Mouse (Mus musculus): ENCODE data around the gene Serpinb8. TPM values are rescaled to one million over a fixed set of nuclear protein-coding genes. Genes with fewer than 3 reads are reported as not detected.

Serpinb8 gene
- polyA plus RNA-seq, 2 experiments, result 0.09 to 0.46 TPM

- no peaks in the 10 kb centered on the region for H3K4me1 ChIP-seq (replicated peaks; ENCODE audit: control insufficient read depth in 2 of 2, insufficient read depth in 2 of 2, low read length in 1 of 2)
- WGBS (ENCODE audit: insufficient replicate concordance), result 67% methylated on average over 1 of the region's 1 CpGs
- DNase-seq (ENCODE audit: low read depth in 3 of 3, low spot score in 3 of 3) (no peak), ATAC-seq (ENCODE audit: insufficient read depth) (no peak)
- no peak overlapping the region for H3K4me3 ChIP-seq (ENCODE audit: insufficient read depth in 1 of 2, low read depth in 2 of 2, low read length in 2 of 2)
- H3K9ac ChIP-seq (replicated peaks), result no peak overlapping the region
- H3K27me3 ChIP-seq (ENCODE audit: control insufficient read depth, insufficient read depth, low read length), result no peaks in the 10 kb centered on the region
- no peak overlapping the region for H3K4me2 ChIP-seq (ENCODE audit: low read depth)
- TF ChIP-seq EP300 (IDR thresholded peaks at IDR 0.05; ENCODE audit: low read depth), result no peak
- no peak for TF ChIP-seq CTCF (IDR thresholded peaks at IDR 0.05; ENCODE audit: low read depth)
- no peak overlapping the region for H3K27ac ChIP-seq
- H3K36me3 ChIP-seq (replicated peaks; ENCODE audit: control insufficient read depth, insufficient read depth, low read depth), result no peaks in the 10 kb centered on the region
- H3K9me3 ChIP-seq (ENCODE audit: control insufficient read depth, low read length), result no peaks in the 10 kb centered on the region
These were observed 12.3 kb upstream of the Serpinb8 start for GRCm38 (mm10) chr1:107577514-107577913.

- 45% methylated on average over 1 of the region's 1 CpGs for WGBS (ENCODE audit: insufficient replicate concordance)
These were observed 8.6 kb upstream of the Serpinb8 start for GRCm38 (mm10) chr1:107581220-107581619.

GRCm38 (mm10) chr1:107582900-107583299 lies 6.9 kb upstream of the Serpinb8 start:
- Histone ChIP-seq H3K27ac (no peak overlapping the region), H3K4me3 (ENCODE audit: insufficient read depth in 1 of 2, low read depth in 2 of 2, low read length in 2 of 2) (no peak overlapping the region), H3K36me3 (replicated peaks; ENCODE audit: control insufficient read depth, insufficient read depth, low read depth) (no peaks in the 10 kb centered on the region), H3K4me1 (replicated peaks; ENCODE audit: control insufficient read depth in 2 of 2, insufficient read depth in 2 of 2, low read length in 1 of 2) (no peaks in the 10 kb centered on the region), H3K27me3 (ENCODE audit: control insufficient read depth, insufficient read depth, low read length) (no peaks in the 10 kb centered on the region), H3K9me3 (ENCODE audit: control insufficient read depth, low read length) (no peaks in the 10 kb centered on the region), H3K4me2 (ENCODE audit: low read depth) (no peak overlapping the region), H3K9ac (replicated peaks) (no peak overlapping the region)
- ATAC-seq (ENCODE audit: insufficient read depth) (no peak), DNase-seq (ENCODE audit: low read depth in 3 of 3, low spot score in 3 of 3) (no peak)
- no peak for TF ChIP-seq CTCF (IDR thresholded peaks at IDR 0.05; ENCODE audit: low read depth)

More at GRCm38 (mm10) chr1:107581220-107581619, 8.6 kb upstream of the Serpinb8 start:
- Histone ChIP-seq H3K4me3 (ENCODE audit: insufficient read depth in 1 of 2, low read depth in 2 of 2, low read length in 2 of 2) (no peak overlapping the region), H3K9me3 (ENCODE audit: control insufficient read depth, low read length) (no peaks in the 10 kb centered on the region), H3K27me3 (ENCODE audit: control insufficient read depth, insufficient read depth, low read length) (no peaks in the 10 kb centered on the region), H3K36me3 (replicated peaks; ENCODE audit: control insufficient read depth, insufficient read depth, low read depth) (no peaks in the 10 kb centered on the region), H3K4me1 (replicated peaks; ENCODE audit: control insufficient read depth in 2 of 2, insufficient read depth in 2 of 2, low read length in 1 of 2) (no peaks in the 10 kb centered on the region), H3K4me2 (ENCODE audit: low read depth) (no peak overlapping the region), H3K9ac (replicated peaks) (no peak overlapping the region), H3K27ac (no peak overlapping the region)
- ATAC-seq (ENCODE audit: insufficient read depth) (no peak), DNase-seq (ENCODE audit: low read depth in 3 of 3, low spot score in 3 of 3) (no peak)
- TF ChIP-seq EP300 (IDR thresholded peaks at IDR 0.05; ENCODE audit: low read depth) (no peak), CTCF (IDR thresholded peaks at IDR 0.05; ENCODE audit: low read depth) (no peak)

GRCm38 (mm10) chr1:107583958-107584376 lies 5.8 kb upstream of the Serpinb8 start:
- H3K4me3 ChIP-seq (ENCODE audit: insufficient read depth in 1 of 2, low read depth in 2 of 2, low read length in 2 of 2), result no peak overlapping the region
- H3K4me1 ChIP-seq (replicated peaks; ENCODE audit: control insufficient read depth in 2 of 2, insufficient read depth in 2 of 2, low read length in 1 of 2), result no peaks in the 10 kb centered on the region
- H3K27ac ChIP-seq, result no peak overlapping the region
- no peak overlapping the region for H3K9ac ChIP-seq (replicated peaks)
- H3K36me3 ChIP-seq (replicated peaks; ENCODE audit: control insufficient read depth, insufficient read depth, low read depth), result no peaks in the 10 kb centered on the region
- H3K9me3 ChIP-seq (ENCODE audit: control insufficient read depth, low read length), result no peaks in the 10 kb centered on the region
- WGBS (ENCODE audit: insufficient replicate concordance), result 0% methylated on average over 1 of the region's 1 CpGs
- no peak overlapping the region for H3K4me2 ChIP-seq (ENCODE audit: low read depth)
- no peak for ATAC-seq (ENCODE audit: insufficient read depth)
- no peaks in the 10 kb centered on the region for H3K27me3 ChIP-seq (ENCODE audit: control insufficient read depth, insufficient read depth, low read length)
- TF ChIP-seq EP300 (IDR thresholded peaks at IDR 0.05; ENCODE audit: low read depth) (no peak), CTCF (IDR thresholded peaks at IDR 0.05; ENCODE audit: low read depth) (no peak)
- no peak for DNase-seq (ENCODE audit: low read depth in 3 of 3, low spot score in 3 of 3)

GRCm38 (mm10) chr1:107584932-107585331 lies 4.9 kb upstream of the Serpinb8 start:
- Histone ChIP-seq H3K4me3 (ENCODE audit: insufficient read depth in 1 of 2, low read depth in 2 of 2, low read length in 2 of 2) (no peak overlapping the region), H3K36me3 (replicated peaks; ENCODE audit: control insufficient read depth, insufficient read depth, low read depth) (no peaks in the 10 kb centered on the region), H3K27ac (no peak overlapping the region), H3K4me1 (replicated peaks; ENCODE audit: control insufficient read depth in 2 of 2, insufficient read depth in 2 of 2, low read length in 1 of 2) (no peaks in the 10 kb centered on the region), H3K27me3 (ENCODE audit: control insufficient read depth, insufficient read depth, low read length) (no peaks in the 10 kb centered on the region), H3K9me3 (ENCODE audit: control insufficient read depth, low read length) (no peaks in the 10 kb centered on the region), H3K9ac (replicated peaks) (no peak overlapping the region), H3K4me2 (ENCODE audit: low read depth) (no peak overlapping the region)
- TF ChIP-seq CTCF (IDR thresholded peaks at IDR 0.05; ENCODE audit: low read depth), result no peak
- TF ChIP-seq EP300 (IDR thresholded peaks at IDR 0.05; ENCODE audit: low read depth), result no peak
- ATAC-seq (ENCODE audit: insufficient read depth) (no peak), DNase-seq (ENCODE audit: low read depth in 3 of 3, low spot score in 3 of 3) (no peak)
- WGBS (ENCODE audit: insufficient replicate concordance), result 41% methylated on average over 3 of the region's 3 CpGs
